Mouse (Mus musculus) kidney, adult 2 months (tissue): ENCODE measurements around the gene Mcf2l. TPM values are rescaled to one million over a fixed set of nuclear protein-coding genes. Genes with fewer than 3 reads are reported as not detected.

Experiments used
- DNase-seq: peaks from one replicate; pipeline ENCODE4 v3.0.0; 2021
- H3K27ac ChIP-seq: fragments of 200-500 bp; 2 replicates; pipeline ENCODE4 v1.5.1; 2012; ENCODE audit warnings: low read depth, low read length, control low read depth, inconsistent platforms; ENCODE audit not compliant: insufficient read depth
- H3K27me3 ChIP-seq: fragments of 200-500 bp; replicated peaks from 2 replicates; pipeline ENCODE4 v1.6.1; 2012; ENCODE audit warnings: mild to moderate bottlenecking, moderate library complexity, low read length, inconsistent platforms; ENCODE audit not compliant: control insufficient read depth, insufficient read depth
- H3K36me3 ChIP-seq: fragments of 200-500 bp; 2 replicates; pipeline ENCODE4 v1.6.1; 2012; ENCODE audit warnings: mild to moderate bottlenecking, moderate library complexity, low read length, inconsistent platforms; ENCODE audit not compliant: control insufficient read depth, insufficient read depth
- H3K4me1 ChIP-seq: fragments of 200-500 bp; 2 replicates; pipeline ENCODE4 v1.6.1; 2011; ENCODE audit warnings: low read length; ENCODE audit not compliant: control insufficient read depth, insufficient read depth
- H3K4me3 ChIP-seq: fragments of 200-500 bp; 2 replicates; pipeline ENCODE4 v1.5.1; 2011; ENCODE audit warnings: mild to moderate bottlenecking, low read depth, low read length, control low read depth; ENCODE audit not compliant: insufficient read depth
- CTCF ChIP-seq: fragments of 200-500 bp; conservative IDR thresholded peaks from 2 replicates; pipeline ENCODE4 v1.5.1; 2011; ENCODE audit warnings: low read depth, mild to moderate bottlenecking, control low read depth, low read length, moderate library complexity, mixed read lengths; ENCODE audit not compliant: insufficient read depth, insufficient read length
- POLR2A ChIP-seq: fragments of 200-500 bp; IDR thresholded peaks from one replicate; pipeline ENCODE4 v1.6.1; 2011; ENCODE audit warnings: low read depth, low read length, control low read depth
- WGBS: fragments of 180-500 bp; shearing (Covaris S2); methylation state at CpG from one replicate; pipeline ENCODE4 v1.1.7; 2018; 5-methylcytosine and 5-hydroxymethylcytosine counted together
- polyA plus RNA-seq: library from polyadenylated mRNA; depleted of rRNA; stranded (reverse); fragments of >200 nt; gene quantifications from 2 replicates; pipeline ENCODE4 v1.2.3, GENCODE M21; 2012; rRNA removed

Gene Mcf2l
- 15.1 and 16.6 TPM in 2 replicates for polyA plus RNA-seq

GRCm38 (mm10) chr8:12873357-12874046 lies at the start of gene Mcf2l:
Gene Mcf2l, plus strand, starts transcription at chr8:12873806.
- Histone ChIP-seq H3K27me3 (no peaks in the 10 kb centered on the region), H3K27ac (peak within 1 kb of the TSS; percentile 78), H3K36me3 (no peaks in the 10 kb centered on the region), H3K4me1 (peaks cover 9% of the 10 kb centered on the region; the same call in 1 of the 2 replicates), H3K4me3 (peak within 1 kb of the TSS; percentile 56)
- peak; percentile 83 for DNase-seq
- TF ChIP-seq POLR2A (no peak), CTCF (no peak)
- WGBS = 2% methylated on average over 29 of the region's 30 CpGs

GRCm38 (mm10) chr8:12824562-12824961 lies 49.0 kb upstream of the Mcf2l start:
- no peaks in the 10 kb centered on the region for H3K4me1 ChIP-seq
- no peaks in the 10 kb centered on the region for H3K27me3 ChIP-seq
- peaks cover 7% of the 10 kb centered on the region for H3K36me3 ChIP-seq
- no peak overlapping the region for H3K27ac ChIP-seq
- no peak for DNase-seq
- WGBS = 75% methylated on average over 10 of the region's 10 CpGs
- H3K4me3 ChIP-seq = no peak overlapping the region
- TF ChIP-seq CTCF (no peak), POLR2A (no peak)

GRCm38 (mm10) chr8:12825236-12825635 lies 48.4 kb upstream of the Mcf2l start:
- TF ChIP-seq CTCF (no peak), POLR2A (no peak)
- 67% methylated on average over 6 of the region's 6 CpGs for WGBS
- no peaks in the 10 kb centered on the region for H3K27me3 ChIP-seq
- peaks cover 10% of the 10 kb centered on the region for H3K36me3 ChIP-seq
- H3K4me1 ChIP-seq = no peaks in the 10 kb centered on the region
- no peak for DNase-seq
- no peak overlapping the region for H3K4me3 ChIP-seq
- H3K27ac ChIP-seq = no peak overlapping the region

- TF ChIP-seq CTCF = no peak
- no peaks in the 10 kb centered on the region for H3K27me3 ChIP-seq
- peak; percentile 28 for DNase-seq
- WGBS = 78% methylated on average over 8 of the region's 8 CpGs
- H3K36me3 ChIP-seq = peaks cover 10% of the 10 kb centered on the region
- no peaks in the 10 kb centered on the region for H3K4me1 ChIP-seq
- H3K4me3 ChIP-seq = no peak overlapping the region
- H3K27ac ChIP-seq = no peak overlapping the region
Observed at GRCm38 (mm10) chr8:12825686-12826237, 47.8 kb upstream of the Mcf2l start.

GRCm38 (mm10) chr8:12827124-12827523 lies 46.5 kb upstream of the Mcf2l start:
- WGBS = 84% methylated on average over 9 of the region's 9 CpGs
- DNase-seq = no peak
- Histone ChIP-seq H3K4me3 (no peak overlapping the region), H3K4me1 (no peaks in the 10 kb centered on the region), H3K27me3 (no peaks in the 10 kb centered on the region), H3K36me3 (peaks cover 14% of the 10 kb centered on the region), H3K27ac (no peak overlapping the region)
- TF ChIP-seq POLR2A (no peak), CTCF (no peak)

GRCm38 (mm10) chr8:12828298-12828697 lies 45.3 kb upstream of the Mcf2l start:
- TF ChIP-seq POLR2A (no peak), CTCF (no peak)
- peaks cover 11% of the 10 kb centered on the region for H3K36me3 ChIP-seq
- H3K4me3 ChIP-seq = no peak overlapping the region
- H3K27me3 ChIP-seq = no peaks in the 10 kb centered on the region
- no peak overlapping the region for H3K27ac ChIP-seq
- H3K4me1 ChIP-seq = no peaks in the 10 kb centered on the region
- WGBS = 77% methylated on average over 6 of the region's 6 CpGs
- DNase-seq = no peak

GRCm38 (mm10) chr8:12829381-12829780 lies 44.2 kb upstream of the Mcf2l start:
- no peak overlapping the region for H3K4me3 ChIP-seq
- no peaks in the 10 kb centered on the region for H3K27me3 ChIP-seq
- TF ChIP-seq POLR2A (no peak), CTCF (no peak)
- H3K4me1 ChIP-seq = no peaks in the 10 kb centered on the region
- WGBS = 80% methylated on average over 1 of the region's 1 CpGs
- H3K27ac ChIP-seq = no peak overlapping the region
- DNase-seq = no peak
- peaks cover 14% of the 10 kb centered on the region for H3K36me3 ChIP-seq
